Mouse (Mus musculus) left cerebral cortex, postnatal 25 days (tissue): ENCODE measurements at regions not wholly inside any gene's neighbourhood (a gene's known extent, or its start where the extent isn't known, plus 50 kb on each side); places are given as distances from the start of the nearest gene placed in this dataset.
"Not testable (repeated sequence)": the region's sequence is repeated elsewhere in the genome, so short reads cannot be mapped to it uniquely, and the experiment has no call there.

Source experiments
- DNase-seq, 2 experiments: peaks; one replicate each; pipeline ENCODE4 v3.0.0; 2022; ENCODE audit warnings: low spot score in 2 of 2, mixed read lengths in 1 of 2
- intact Hi-C: fragments of 180-260 bp; cut with DNase I; formaldehyde crosslinking; loops from one replicate; pipeline ENCODE4 v1.15.1; 2025

DNA sequence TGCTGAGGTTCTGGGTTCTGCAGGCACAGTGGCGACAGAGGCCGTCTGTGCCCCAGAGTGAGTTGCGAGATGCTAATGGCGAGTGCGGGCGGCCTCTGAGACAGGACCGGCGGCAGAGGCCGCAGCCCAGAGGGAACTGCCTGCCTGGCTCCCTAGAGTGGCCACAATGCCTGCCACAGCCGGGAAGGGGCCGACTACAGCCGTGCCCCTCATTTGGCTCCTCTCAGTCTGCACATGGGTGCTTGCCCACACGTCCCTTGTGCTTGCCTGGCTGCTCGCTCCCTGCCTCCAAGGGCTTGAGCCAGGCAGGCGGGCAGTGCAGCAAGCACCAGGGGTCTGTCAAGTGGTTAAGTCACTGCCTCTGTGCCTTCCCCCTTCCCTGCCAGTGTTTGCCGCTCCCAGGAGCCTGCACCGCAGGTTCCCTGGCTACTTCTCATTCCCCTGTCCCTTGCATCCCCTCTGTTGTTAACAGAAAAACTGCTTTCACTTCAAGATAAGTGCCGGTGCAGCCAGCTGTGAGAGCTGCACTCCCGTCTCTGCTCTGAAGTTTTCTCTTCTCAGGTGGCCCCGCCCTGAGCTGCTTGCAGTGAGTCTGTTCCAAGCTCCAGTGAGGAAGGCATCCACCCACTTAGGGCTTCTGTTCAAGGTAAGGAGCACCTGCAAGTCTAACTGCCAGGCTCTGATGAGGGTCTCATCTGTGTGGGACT lies 64.1 kb upstream of the Tgm3 start:
- no peak for DNase-seq
- intact Hi-C loops, result no loop called here

- intact Hi-C loops, DNase-seq: not testable (repeated sequence)
Observed at GRCm38 (mm10) chr2:129949786-129950185, 62.4 kb upstream of the Tgm3 start.

DNA sequence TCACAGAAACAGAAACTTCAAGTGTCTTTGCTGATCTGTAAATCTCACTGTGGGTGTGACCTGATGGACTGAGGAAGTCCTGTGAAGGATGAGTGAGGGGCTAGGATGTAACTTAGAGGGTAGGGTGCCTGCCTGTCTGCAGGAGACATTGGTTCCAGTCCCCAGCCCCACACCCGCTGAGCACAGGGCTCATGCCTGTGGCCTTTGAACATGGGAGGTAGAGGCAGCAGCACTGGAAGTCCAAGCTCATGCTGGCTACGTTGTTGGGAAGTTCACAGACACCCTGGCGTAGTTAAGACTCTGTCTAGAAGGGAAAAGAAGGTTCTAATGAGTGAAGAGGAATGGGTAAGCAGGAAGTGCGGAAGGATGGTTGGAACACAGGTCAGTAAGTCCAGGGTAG lies 59.7 kb upstream of the Tgm3 start:
- no peak for DNase-seq
- intact Hi-C loops, result no loop called here

GRCm38 (mm10) chr2:129955260-129955691 lies 56.9 kb upstream of the Tgm3 start:
- no peak for DNase-seq
- intact Hi-C loops, result no loop called here

DNA sequence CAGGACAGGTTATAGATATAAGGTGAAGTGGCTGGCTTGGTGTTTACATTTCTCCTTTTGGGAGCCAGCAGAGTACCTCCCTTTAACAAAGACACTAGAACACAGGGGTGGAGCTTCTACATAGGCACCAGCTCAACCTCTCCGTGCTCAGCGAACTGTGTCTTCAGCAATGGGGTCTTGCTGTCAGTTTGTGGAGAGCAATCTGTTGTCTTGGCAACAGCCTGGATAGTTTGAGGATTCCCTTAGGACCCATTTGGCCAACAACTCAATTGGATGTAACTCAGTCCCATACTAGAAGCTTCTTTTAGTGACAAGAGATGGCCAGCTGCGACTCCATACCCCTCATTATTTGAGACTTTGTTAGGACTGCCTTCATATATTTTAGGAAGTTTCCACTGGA lies 54.0 kb upstream of the Tgm3 start:
- no peak for DNase-seq
- intact Hi-C loops, result no loop called here

GRCm38 (mm10) chr2:129960364-129960763 lies 51.8 kb upstream of the Tgm3 start:
- intact Hi-C loops, result no loop called here
- DNase-seq, result no peak

GRCm38 (mm10) chr2:129961522-129961921 lies 50.6 kb upstream of the Tgm3 start:
- no peak for DNase-seq
- intact Hi-C loops, result no loop called here
